Mouse (Mus musculus) thymus, postnatal 4 days (tissue): Measurements from ENCODE around the gene Susd6.
A peak's percentile ranks its signal among the peaks of the same experiment; 100 is the strongest.

Source experiments
- DNase-seq: peaks from one replicate; pipeline ENCODE4 v3.0.0; 2021

Gene Susd6

GRCm38 (mm10) chr12:80839631-80840030 is 49.3 kb downstream of the Susd6 start:
- no peak for DNase-seq

- DNase-seq = no peak
These were observed 51.3 kb downstream of the Susd6 start for GRCm38 (mm10) chr12:80841618-80842017.

- no peak for DNase-seq
These were observed 52.3 kb downstream of the Susd6 start for GRCm38 (mm10) chr12:80842609-80843008.

DNA sequence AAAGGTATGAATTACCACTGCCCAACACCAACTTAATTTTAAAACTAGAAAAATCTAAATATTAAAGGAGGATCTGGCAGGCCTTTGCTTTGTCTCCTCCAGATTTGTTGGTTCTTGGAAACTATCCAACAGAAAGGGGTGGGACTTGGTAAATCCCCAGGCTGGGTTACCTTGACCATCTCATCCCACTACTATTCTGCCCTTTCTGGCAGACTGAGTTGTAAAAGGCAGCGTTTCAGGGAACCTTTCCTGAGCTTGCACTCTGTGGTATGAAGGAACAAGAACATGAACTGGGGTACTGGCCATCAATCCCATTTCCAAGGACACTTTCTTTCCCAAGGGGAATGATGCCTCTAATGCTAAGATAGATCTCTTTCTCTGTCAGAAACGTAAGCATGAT is 52.9 kb downstream of the Susd6 start:
- no peak for DNase-seq

DNA sequence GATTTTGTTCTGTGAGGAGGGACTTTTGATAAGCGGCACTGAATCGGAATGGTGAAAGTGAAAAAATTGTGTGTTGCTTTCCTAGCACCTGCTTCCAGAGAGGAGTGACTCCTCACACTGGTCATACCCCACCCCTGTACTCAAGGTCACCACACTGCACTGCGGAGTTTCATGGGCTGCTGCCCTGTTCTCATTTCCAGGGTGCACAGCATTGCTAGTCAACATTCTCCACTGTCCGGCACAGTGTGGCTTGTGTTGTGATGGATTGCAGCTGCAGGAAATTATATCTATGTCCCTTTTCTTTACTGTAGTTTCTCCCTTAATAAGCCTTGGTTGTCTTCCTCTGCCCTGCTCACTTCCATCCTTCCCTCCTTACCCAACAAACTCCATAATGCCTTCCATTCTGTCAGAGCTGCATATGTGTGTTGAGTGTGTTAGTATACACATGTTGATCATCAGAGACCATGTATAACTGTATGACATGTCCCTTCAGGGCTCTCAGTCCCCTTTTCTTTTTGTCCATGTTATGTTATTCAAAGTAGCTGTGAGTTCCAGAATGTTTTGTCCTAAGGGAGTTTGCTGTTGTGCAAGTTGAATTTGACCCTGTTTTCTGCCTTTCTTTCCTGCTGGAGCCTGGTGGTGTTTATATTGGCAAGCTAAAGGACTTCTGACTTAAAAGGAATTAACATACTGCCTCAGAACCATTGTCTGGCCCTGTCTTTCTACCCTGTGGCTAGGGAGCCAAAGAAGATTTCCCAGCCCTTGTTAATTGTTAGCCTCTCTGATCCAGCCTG is 53.5 kb downstream of the Susd6 start:
- DNase-seq = no peak

DNA sequence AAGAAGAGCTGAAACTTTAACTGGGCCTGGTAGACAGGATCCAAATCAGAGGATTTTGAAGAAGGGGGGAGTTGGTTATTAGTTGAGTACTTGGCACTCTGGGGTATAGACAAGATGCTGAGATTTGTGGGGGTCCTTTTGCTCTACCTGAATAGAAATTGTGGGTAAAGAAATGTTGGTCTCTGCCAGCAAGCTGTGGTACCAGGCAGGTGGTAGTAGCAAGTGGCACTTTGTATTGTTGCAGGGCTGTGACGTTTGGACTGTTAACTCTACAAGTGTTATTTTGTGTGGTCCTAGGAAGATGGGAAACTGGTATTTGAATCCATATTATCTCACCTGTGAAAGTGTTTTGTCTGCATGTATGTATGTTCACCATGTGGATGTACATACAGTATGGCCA is 55.6 kb downstream of the Susd6 start:
- DNase-seq = no peak

DNA sequence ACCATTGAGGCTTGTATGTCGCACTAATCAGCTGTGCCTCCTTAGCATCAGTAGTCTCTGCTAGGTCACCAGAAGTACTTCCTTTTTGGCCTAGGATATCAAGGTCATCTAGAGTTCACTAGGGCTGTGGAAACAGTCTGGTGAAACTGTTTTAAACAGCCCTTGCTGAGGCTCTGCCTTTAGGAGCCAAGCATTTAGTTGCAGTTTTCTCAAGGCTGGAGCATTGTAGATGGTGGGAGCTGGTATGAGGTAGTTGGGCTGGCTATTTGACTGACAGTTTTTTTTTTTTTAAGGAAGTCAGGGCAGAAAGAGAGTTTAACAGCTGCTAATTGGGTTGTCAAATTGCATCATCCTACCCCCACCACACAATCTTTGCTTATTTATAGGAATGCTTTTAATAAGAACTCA is 56.6 kb downstream of the Susd6 start:
- no peak for DNase-seq

DNA sequence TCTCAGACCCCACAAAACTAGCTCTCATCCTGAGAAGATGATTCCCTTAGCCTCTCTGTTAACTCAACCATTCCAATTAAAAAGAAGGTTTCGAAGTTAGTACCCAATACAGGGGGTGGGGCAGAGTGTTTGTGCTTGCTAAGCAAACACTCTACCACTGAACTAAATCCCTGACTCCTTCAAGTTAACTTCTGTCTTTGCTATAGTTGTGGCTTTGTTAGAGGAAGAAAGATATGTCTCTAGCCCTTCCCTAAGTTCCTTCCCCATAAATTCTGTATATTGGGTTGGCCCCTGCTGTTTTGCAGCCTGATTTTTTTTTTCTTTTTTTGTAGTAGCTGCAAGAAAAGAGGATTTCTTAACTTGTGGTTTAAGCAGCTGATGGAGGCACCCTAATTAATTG is 61.7 kb downstream of the Susd6 start:
- DNase-seq = no peak

DNA sequence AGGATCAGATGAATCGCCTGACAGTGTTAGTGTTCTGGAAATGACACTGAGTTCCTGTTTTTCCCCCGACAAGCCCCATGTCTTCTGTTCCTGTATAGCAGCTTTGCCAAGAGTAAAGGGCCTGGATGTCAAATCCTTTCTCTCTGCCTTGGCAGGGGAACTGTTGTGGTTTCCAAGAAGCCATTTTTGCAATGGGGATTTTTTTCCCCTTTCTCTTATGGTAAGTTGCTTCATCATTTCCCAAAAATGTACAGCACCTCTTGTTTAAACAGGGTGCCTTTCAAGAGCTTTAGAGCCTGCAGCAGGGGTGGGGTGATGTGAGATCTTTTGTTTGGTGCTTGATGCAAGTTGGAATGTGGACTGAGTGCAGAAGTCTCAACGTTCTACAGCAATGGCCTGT is 63.4 kb downstream of the Susd6 start:
- no peak for DNase-seq

DNA sequence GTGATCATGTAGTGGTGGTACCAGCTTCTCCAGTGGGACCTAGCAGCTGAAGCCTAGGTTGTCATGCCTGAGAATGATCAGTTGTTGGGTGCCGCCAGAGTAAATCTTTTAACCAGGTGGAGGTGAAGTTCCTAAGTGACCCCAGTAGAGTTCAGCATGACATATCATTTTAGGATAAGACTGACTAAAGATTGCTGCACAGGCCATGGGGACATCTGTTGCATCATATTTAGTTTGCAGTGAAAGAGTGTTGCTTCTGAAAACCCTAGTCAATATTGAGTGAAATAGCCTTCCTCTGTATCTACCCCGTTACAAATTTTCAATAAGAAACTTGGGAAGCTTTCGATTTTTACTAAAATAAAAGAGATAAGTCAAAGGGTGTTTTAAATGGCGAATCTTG is 64.4 kb downstream of the Susd6 start:
- no peak for DNase-seq

DNA sequence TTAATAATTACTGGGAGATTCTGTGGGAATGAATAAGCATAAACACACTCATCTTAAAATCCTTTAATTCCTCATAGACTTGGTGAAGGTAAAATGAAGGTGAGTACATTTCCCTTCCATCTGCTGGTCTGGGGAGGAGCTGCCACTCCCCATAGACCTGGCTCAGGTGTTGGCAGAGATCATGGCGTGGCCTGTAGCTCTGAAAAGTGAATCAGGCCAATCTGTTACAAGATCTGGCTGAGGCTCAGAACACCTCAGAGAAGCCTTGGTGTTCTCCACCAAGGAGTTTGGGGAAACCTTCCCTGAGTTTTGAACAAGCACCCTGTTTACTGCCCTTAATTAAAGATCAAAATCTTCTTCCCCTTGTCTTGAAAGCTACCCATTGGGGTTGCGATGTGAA is 64.8 kb downstream of the Susd6 start:
- no peak for DNase-seq

- no peak for DNase-seq
These were observed 65.3 kb downstream of the Susd6 start for GRCm38 (mm10) chr12:80855581-80855980.

DNA sequence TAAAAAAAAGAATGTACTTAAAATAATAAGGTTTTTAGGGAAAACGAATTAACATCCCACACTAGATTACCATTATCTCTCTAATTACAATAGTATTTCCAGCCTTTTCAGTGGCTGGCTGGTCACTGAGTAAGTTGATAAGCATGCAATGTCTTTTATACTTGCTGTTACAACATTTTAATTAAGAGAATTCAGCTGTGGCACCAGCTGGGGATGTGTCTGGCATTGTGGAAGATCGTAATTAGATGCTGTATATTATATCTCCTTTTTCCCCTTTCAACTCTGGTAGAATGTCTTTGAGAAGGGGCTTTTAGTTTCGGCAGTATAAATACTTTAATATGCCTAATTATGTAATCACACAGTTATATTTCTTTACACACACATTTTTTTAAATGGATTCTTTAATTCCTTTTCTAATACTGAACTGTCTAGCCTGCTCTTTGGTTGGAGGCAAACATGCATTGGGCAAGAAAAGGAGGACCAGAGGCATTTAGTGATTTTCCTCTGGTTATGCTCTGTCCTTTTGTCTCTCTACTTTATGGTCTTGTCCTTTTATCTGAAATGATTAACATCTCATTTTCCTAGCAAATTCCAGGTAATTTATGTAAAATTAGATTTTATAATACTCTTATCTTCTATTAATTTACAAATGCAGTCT is 67.5 kb downstream of the Susd6 start:
- no peak for DNase-seq

GRCm38 (mm10) chr12:80858307-80858706 is 68.0 kb downstream of the Susd6 start:
- DNase-seq = no peak

- DNase-seq = no peak
These were observed 71.6 kb downstream of the Susd6 start for GRCm38 (mm10) chr12:80861916-80862315.

GRCm38 (mm10) chr12:80863370-80863769 is 73.1 kb downstream of the Susd6 start:
- no peak for DNase-seq

DNA sequence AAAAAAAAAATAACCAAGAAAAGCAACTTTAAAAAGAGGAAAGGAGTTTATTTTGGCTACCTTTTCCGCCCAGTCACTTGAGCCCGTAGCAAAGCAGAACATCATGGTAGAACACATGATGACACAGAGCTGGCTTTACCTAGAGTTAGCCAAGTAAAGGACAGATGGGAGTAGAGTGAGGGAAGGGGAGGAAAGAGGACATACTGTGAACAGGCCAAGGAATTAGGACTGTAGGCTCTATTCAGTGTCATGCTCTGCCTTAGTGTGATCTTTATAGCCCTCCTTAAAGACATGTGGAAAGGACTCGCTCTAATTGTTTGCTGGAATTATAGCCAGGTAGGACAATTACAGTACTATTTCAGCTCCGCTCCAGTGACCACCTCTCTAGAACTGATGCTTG is 74.9 kb downstream of the Susd6 start:
- no peak for DNase-seq

DNA sequence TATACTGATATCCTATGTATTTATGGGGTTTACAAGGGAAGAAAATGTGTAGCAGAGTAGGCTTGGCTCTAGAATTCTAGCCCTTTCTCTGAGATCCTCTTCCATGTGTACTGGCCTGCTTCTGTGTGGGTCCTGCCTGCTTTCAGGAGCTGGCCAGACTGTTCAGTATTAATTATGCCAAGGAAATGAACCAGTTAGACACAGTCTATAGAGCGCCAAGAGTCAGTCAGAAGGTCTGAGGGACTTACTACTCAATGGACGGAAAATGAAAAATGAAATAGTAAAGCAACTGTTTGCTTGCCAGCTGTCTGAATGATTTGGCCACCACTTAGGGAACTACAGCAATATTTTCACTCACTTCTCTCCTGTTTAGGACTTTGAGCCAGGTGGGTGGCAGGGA is 75.7 kb downstream of the Susd6 start:
- no peak for DNase-seq

- no peak for DNase-seq
These were observed 76.8 kb downstream of the Susd6 start for GRCm38 (mm10) chr12:80867083-80867482.

DNA sequence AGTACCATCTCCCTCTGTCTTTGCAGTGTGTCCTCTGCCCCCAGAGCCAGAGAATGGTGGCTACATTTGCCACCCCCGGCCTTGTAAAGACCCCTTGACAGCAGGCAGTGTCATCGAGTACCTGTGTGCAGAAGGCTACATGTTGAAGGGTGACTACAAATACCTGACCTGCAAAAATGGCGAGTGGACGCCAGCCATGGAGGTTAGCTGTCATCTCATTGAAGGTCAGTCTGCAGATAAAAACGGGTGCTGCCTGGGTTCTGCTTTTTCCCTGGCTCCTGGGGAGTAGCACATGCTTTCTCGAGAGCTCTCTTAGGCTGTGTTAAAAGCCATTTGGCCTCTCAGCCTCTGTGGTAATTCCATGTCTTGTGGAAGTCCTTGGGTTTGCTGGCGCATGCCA is 78.1 kb downstream of the Susd6 start:
- DNase-seq = no peak

GRCm38 (mm10) chr12:80877215-80878092 is 87.1 kb downstream of the Susd6 start:
- no peak for DNase-seq

- DNase-seq = no peak
These were observed 87.8 kb downstream of the Susd6 start for GRCm38 (mm10) chr12:80878093-80878430.

GRCm38 (mm10) chr12:80878653-80879052 is 88.3 kb downstream of the Susd6 start:
- DNase-seq = no peak

DNA sequence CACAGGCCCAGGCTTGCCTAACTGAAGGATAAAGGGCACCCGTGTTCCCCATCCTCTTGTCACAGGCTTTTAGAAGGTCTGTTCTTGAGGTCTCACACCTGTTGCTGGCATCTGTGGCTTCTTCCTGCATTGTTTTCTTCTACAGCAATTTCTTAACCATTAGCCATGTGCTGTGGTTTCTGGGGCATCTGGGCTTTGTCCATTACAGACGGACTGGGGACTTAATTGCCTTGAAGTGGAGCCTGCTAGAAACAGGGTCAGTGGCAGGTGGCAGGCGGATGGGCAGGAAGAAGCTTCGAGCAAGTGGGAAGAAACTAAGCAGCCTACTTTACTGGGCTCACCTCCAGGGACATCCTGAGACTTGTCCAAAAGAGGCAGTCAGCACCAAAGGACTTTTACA is 89.0 kb downstream of the Susd6 start:
- peak; percentile 21 for DNase-seq
